Mouse (Mus musculus) cerebellum, adult 2 months (tissue): Measurements from ENCODE around the gene Fra10ac1.

Experiments used
- CTCF ChIP-seq: fragments of 200-500 bp; IDR thresholded peaks from 2 replicates; pipeline ENCODE4 v1.5.1; 2011; ENCODE audit warnings: low read depth, mild to moderate bottlenecking, control low read depth, low read length, moderate library complexity, borderline replicate concordance; ENCODE audit not compliant: insufficient read depth
- POLR2A ChIP-seq: fragments of 200-500 bp; IDR thresholded peaks from 2 replicates; pipeline ENCODE4 v1.6.1; 2011; ENCODE audit warnings: low read length, control low read depth, borderline replicate concordance; ENCODE audit not compliant: insufficient read depth

- no peak for TF ChIP-seq CTCF
- TF ChIP-seq POLR2A: no peak
Measured at GRCm38 (mm10) chr19:38217696-38218095, 6.3 kb downstream of the Fra10ac1 start.
